Mouse (Mus musculus) urinary bladder, postnatal 25 days (tissue): ENCODE measurements around the gene 4930470P17Rik.

Experiments
- DNase-seq: peaks from one replicate; pipeline ENCODE4 v3.0.0; 2022; ENCODE audit warnings: low spot score

Gene 4930470P17Rik

GRCm38 (mm10) chr2:170578588-170578987, 23.2 kb downstream of the 4930470P17Rik start:
- DNase-seq: no peak

DNA sequence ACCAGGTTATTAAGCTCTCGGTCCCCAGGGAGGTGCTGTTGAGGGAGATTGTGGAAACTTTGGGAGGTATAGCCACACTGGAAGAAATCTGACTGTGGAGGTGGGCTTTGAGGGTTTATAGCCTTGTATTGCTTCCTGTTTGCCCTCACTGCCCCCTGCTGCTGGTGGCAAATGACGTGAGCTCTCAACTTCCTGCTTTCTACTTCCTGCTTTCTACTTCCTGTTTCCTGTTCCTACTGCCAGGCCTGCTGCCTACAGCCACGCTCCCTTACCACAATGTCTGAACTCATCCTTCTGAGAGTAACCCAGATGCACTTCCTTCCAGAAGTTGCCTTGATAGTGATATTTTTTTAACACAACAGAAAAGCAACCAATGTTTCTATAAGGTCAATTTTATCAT, 24.3 kb downstream of the 4930470P17Rik start:
- DNase-seq: no peak

- DNase-seq: no peak
Observed at GRCm38 (mm10) chr2:170576077-170576476, 25.7 kb downstream of the 4930470P17Rik start.

DNA sequence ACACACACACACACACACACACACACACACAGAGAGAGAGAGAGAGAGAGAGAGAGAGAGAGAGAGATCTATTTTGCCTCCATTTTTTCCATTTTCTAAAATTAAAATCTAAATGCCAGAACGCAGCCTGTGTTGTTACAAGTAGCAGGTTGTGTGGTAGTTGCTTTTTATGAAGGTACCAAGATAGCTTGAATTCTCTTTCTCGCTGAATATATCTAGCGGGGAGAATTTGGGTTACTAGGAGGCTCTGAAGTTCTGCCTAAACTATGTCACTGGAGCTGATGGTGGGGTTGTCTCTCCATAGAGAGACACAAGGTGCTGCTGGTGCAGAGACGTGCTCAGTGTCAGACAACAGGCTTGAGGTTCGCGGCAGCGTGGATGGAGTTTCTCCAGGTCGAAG, 36.8 kb downstream of the 4930470P17Rik start:
- no peak for DNase-seq

DNA sequence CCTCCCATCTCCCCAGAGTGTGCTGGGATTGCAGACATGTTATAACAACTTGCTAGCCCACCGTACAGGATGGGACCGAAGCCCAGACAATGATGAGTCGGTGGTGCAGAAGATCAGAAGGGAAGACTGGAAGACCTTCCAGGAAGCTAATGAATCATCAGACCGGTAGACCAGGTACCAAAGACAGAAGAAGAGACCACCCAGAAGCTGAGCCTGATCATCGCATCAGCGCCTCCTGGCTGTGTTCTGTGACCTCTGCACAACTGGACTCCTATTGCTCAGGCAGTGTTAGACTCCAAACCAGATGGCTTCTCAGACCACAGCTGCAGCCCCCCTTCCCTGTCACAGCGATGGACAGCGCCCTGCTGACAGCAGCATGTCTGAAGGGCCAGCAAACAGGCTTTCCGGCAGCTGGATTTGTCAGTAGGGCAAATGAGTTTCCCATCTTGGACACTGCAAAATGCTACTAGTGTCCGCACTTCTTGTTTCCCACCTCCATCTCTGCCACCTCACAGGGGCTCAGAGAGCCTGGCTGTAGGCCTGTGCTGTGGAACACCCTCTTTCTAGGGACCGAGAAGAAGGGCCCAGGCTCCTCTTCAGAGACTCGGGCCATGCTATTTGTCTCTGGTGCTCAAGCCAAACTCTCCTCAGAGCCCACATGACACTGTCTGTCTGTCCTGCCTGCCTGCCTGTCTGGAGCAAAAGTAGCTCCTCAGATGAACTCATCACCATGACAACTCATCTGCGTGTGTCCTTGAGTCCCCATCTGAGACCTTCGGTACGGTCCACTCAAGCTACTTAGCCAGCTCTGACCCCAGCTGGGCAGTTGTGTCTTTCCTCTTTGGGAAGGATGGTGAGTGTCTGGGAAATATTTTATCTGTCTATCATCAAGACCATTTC, 37.6 kb downstream of the 4930470P17Rik start:
- DNase-seq: no peak

DNA sequence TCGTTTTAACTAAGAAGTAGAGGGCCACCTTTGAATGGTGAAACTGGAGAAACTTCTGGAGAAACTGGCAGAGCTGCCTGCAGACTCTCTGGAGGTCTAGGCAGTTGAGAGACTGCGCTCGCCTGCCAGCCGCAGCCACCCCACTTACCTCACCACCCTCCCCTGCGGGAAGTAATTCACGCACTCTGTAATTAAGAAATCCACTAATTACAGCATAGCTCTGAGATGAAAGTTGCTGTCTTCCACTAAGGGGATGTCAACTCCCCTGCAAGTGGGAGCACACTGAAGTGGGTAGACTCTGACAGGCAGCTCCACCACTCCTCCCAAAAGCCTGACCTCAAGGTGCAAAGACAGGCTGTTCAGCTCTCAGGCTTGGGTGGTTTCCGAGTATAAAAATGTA, 49.7 kb downstream of the 4930470P17Rik start:
- DNase-seq: no peak

DNA sequence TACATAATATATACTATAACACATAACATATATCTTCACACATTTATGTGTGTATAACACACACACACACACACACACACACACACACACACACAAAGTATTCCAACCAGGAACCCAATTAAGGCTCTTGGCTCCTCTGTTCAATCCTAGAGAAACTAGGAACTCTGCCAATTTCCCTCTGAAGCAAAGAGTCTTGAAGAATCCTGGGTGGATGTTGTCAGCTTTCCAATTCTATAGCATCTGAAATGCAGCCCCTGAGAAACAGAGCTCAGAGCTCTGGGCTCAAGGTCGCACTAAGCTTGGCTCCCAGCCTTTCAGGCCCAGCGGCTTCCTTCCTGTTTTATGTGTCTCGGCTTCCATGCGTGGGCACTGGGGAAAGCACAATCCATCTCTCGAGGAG, 51.6 kb downstream of the 4930470P17Rik start:
- DNase-seq: no peak

- DNase-seq: no peak
Observed at GRCm38 (mm10) chr2:170549146-170549545, 52.7 kb downstream of the 4930470P17Rik start.

DNA sequence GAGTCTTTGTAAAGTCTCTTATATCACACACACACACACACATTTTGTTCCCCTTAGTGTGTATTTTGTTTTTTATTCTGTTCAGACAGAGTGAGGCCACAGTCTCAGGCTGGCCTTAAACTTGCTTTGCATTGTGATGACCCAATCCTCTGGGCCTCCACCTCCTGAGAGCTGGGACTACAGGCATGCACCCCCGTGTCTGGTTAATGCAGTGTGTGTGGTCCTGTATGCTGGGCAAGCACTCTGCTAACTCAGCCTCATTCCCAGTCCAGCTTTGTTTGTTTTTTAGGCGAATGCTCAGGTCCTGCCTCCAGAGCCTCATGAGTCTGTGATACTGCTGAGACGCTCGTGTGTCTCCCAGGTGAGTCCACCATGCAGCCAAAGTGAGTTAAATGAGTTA, 53.8 kb downstream of the 4930470P17Rik start:
- DNase-seq: no peak

- no peak for DNase-seq
Observed at GRCm38 (mm10) chr2:170547526-170547925, 54.3 kb downstream of the 4930470P17Rik start.

- DNase-seq: no peak
Observed at GRCm38 (mm10) chr2:170545745-170546144, 56.1 kb downstream of the 4930470P17Rik start.

DNA sequence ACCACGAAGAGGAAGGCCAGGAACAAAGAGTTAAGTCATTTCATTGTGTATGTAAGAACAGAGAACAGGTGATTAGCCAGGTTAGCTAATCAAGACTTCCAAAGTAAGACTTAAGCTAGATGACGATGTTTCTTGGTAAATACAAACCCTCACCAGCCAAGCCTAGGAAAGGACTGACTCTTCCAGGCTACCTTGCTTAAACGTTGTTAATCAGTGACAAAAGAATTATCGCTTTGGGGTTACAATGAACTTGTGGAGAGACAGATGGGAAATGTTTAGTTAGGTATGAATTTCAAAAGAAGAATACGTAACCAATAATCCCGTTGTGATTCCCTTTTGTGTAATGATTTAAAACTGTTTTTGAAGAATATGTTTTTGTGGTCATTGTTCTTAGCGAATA, 56.9 kb downstream of the 4930470P17Rik start:
- DNase-seq: no peak

- no peak for DNase-seq
Observed at GRCm38 (mm10) chr2:170544159-170544558, 57.7 kb downstream of the 4930470P17Rik start.

DNA sequence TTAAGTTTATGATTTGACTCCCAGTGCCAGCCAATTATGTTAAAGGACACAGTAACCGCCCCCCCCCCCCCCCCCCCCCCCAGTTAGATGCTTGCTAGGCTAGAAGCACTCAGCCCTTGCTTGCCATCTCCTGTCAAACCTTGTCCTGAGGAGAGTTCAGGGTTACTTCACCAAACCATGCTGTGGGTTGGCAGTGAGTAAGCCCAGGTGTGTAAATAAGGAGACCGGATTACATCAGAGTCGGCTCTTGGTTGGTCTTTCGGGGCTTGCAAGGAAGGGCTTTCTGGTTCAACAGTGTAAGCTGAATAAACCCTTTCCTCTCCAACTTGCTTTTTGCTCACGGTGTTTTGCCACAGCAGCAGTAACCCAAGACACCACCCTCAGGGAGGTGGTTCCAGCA, 58.2 kb downstream of the 4930470P17Rik start:
- DNase-seq: no peak

- DNase-seq: no peak
Observed at GRCm38 (mm10) chr2:170539211-170539610, 62.6 kb downstream of the 4930470P17Rik start.

- no peak for DNase-seq
Observed at GRCm38 (mm10) chr2:170535841-170536240, 66.0 kb downstream of the 4930470P17Rik start.

GRCm38 (mm10) chr2:170534803-170535174, 67.0 kb downstream of the 4930470P17Rik start:
- DNase-seq: no peak

DNA sequence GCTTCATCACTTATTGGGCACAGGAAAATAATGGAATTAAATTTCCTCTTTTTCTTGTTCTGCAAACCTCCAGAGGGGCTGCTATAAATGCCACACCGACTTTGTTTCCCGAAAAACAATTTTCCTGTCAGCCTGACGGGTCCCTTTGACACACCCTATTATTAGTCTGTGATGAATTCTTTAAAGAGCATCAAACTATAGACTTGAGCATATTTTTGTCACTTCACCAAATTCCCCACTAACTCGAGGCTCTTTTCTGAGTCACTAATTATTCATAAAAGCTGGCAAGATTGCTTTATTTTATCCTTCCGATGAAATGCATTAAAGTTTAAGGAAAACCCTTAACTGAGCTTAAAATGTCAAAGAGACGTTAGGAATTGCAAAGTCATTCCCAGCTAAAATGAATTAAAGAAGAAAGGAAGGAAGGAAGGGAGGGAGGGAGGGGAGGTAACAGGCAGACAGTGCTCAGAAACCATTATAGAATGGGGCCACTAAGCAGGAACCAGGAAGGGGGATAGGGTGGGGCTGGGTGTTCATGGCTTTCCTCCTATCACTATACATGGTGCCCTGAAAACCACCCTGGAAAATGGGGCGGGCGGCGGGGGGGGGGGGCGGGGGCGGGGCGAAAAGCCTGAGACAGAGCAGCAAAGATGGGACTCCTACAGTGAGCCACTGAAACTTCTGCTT, 67.6 kb downstream of the 4930470P17Rik start:
- no peak for DNase-seq

- DNase-seq: no peak
Observed at GRCm38 (mm10) chr2:170530256-170530655, 71.6 kb downstream of the 4930470P17Rik start.

DNA sequence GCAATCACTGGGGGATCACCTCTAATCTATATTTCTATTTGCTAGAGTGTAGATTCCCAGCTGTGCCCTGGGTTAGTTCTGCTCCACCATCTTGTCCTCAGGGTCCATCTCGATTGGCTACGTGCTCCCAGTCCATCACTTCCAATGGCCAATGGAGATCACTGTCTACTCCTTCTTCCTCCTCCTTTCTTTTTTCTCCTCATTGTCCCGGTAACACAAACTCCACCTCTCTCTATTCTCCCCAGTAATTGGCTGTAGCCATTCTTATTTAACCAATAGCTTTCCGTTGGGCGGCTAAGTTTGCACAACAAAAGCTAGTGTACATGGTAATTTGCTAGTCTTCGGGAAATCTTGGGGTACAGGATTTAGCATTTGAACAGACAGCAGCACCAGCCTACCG, 72.1 kb downstream of the 4930470P17Rik start:
- no peak for DNase-seq
